Mouse (Mus musculus) lung, postnatal 0 days (tissue): Measurements from ENCODE around the gene Rbm19.

ENCODE experiments used
- CTCF ChIP-seq: IDR thresholded peaks from 2 replicates; pipeline ENCODE4 v1.5.1; 2016; ENCODE audit warnings: antibody characterized with exemption, mild to moderate bottlenecking
- EP300 ChIP-seq: IDR thresholded peaks from 2 replicates; pipeline ENCODE4 v1.6.1; 2016; ENCODE audit warnings: antibody characterized with exemption, mild to moderate bottlenecking, control low read depth

- TF ChIP-seq CTCF (peak; percentile 46), EP300 (no peak)
Measured at GRCm38 (mm10) chr5:120151145-120151544, 34.9 kb downstream of the Rbm19 start.
